Mouse (Mus musculus): ENCODE results near the gene Slc22a23. TPM values are rescaled to one million over a fixed set of nuclear protein-coding genes. Genes with fewer than 3 reads are reported as not detected.
A peak's percentile ranks its signal among the peaks of the same experiment; 100 is the strongest.

Slc22a23 gene
- polyA plus RNA-seq, 1 experiment from 2014 or later: 5.0 TPM

- H3K9ac ChIP-seq (replicated peaks): no peak overlapping the region
- peak overlapping the region; percentile 94 for H3K4me2 ChIP-seq
- H3K4me1 ChIP-seq (replicated peaks): peaks cover 16% of the 10 kb centered on the region; the same call in 1 of the 2 replicates
- no peak for ATAC-seq (ENCODE audit: insufficient number of reproducible peaks, insufficient read depth, low FRiP score, low TSS enrichment, low read depth)
- H3K9me3 ChIP-seq: no peaks in the 10 kb centered on the region
- H3K27me3 ChIP-seq: peaks cover 58% of the 10 kb centered on the region
- no peaks in the 10 kb centered on the region for H3K36me3 ChIP-seq
- 82% methylated on average over 6 of the region's 6 CpGs for WGBS
- H3K4me3 ChIP-seq (replicated peaks): peak overlapping the region; percentile 82; the same call in 1 of the 2 replicates
- no peak overlapping the region for H3K27ac ChIP-seq
These were observed 2.6 kb downstream of the Slc22a23 start for GRCm38 (mm10) chr13:34342286-34342890.

- Histone ChIP-seq H3K9ac (replicated peaks) (no peak overlapping the region), H3K27ac (no peak overlapping the region), H3K36me3 (no peaks in the 10 kb centered on the region), H3K27me3 (peaks cover 9% of the 10 kb centered on the region), H3K9me3 (no peaks in the 10 kb centered on the region), H3K4me3 (replicated peaks) (no peak overlapping the region), H3K4me2 (no peak overlapping the region), H3K4me1 (replicated peaks) (no peaks in the 10 kb centered on the region)
- 81% methylated on average over 1 of the region's 1 CpGs for WGBS
- no peak for ATAC-seq (ENCODE audit: insufficient number of reproducible peaks, insufficient read depth, low FRiP score, low TSS enrichment, low read depth)
These were observed 8.1 kb downstream of the Slc22a23 start for GRCm38 (mm10) chr13:34336895-34337294.

- H3K4me2 ChIP-seq: no peak overlapping the region
- H3K4me1 ChIP-seq (replicated peaks): no peaks in the 10 kb centered on the region
- 86% methylated on average over 2 of the region's 2 CpGs for WGBS
- no peak overlapping the region for H3K9ac ChIP-seq (replicated peaks)
- H3K36me3 ChIP-seq: no peaks in the 10 kb centered on the region
- no peak for ATAC-seq (ENCODE audit: insufficient number of reproducible peaks, insufficient read depth, low FRiP score, low TSS enrichment, low read depth)
- H3K27ac ChIP-seq: no peak overlapping the region
- no peak overlapping the region for H3K4me3 ChIP-seq (replicated peaks)
- H3K9me3 ChIP-seq: no peaks in the 10 kb centered on the region
- no peaks in the 10 kb centered on the region for H3K27me3 ChIP-seq
These were observed 10.1 kb downstream of the Slc22a23 start for GRCm38 (mm10) chr13:34334847-34335246.

GRCm38 (mm10) chr13:34332762-34333161, 12.2 kb downstream of the Slc22a23 start:
- Histone ChIP-seq H3K9me3 (no peaks in the 10 kb centered on the region), H3K4me1 (replicated peaks) (no peaks in the 10 kb centered on the region), H3K36me3 (no peaks in the 10 kb centered on the region), H3K4me2 (no peak overlapping the region), H3K27ac (no peak overlapping the region), H3K4me3 (replicated peaks) (no peak overlapping the region), H3K9ac (replicated peaks) (no peak overlapping the region), H3K27me3 (no peaks in the 10 kb centered on the region)
- WGBS: 58% methylated on average over 7 of the region's 7 CpGs
- no peak for ATAC-seq (ENCODE audit: insufficient number of reproducible peaks, insufficient read depth, low FRiP score, low TSS enrichment, low read depth)

GRCm38 (mm10) chr13:34331399-34332186, 13.4 kb downstream of the Slc22a23 start:
- Histone ChIP-seq H3K4me2 (no peak overlapping the region), H3K27ac (no peak overlapping the region), H3K36me3 (no peaks in the 10 kb centered on the region), H3K9me3 (no peaks in the 10 kb centered on the region), H3K4me1 (replicated peaks) (no peaks in the 10 kb centered on the region), H3K27me3 (no peaks in the 10 kb centered on the region), H3K9ac (replicated peaks) (no peak overlapping the region), H3K4me3 (replicated peaks) (no peak overlapping the region)
- 85% methylated on average over 7 of the region's 7 CpGs for WGBS
- ATAC-seq (ENCODE audit: insufficient number of reproducible peaks, insufficient read depth, low FRiP score, low TSS enrichment, low read depth): no peak

GRCm38 (mm10) chr13:34329589-34329988, 15.4 kb downstream of the Slc22a23 start:
- Histone ChIP-seq H3K4me2 (no peak overlapping the region), H3K4me1 (replicated peaks) (no peaks in the 10 kb centered on the region), H3K9ac (replicated peaks) (no peak overlapping the region), H3K27ac (no peak overlapping the region), H3K4me3 (replicated peaks) (no peak overlapping the region), H3K36me3 (no peaks in the 10 kb centered on the region), H3K27me3 (no peaks in the 10 kb centered on the region), H3K9me3 (no peaks in the 10 kb centered on the region)
- no peak for ATAC-seq (ENCODE audit: insufficient number of reproducible peaks, insufficient read depth, low FRiP score, low TSS enrichment, low read depth)
- 88% methylated on average over 4 of the region's 4 CpGs for WGBS

- Histone ChIP-seq H3K9ac (replicated peaks) (no peak overlapping the region), H3K9me3 (no peaks in the 10 kb centered on the region), H3K36me3 (no peaks in the 10 kb centered on the region), H3K4me2 (no peak overlapping the region), H3K27me3 (no peaks in the 10 kb centered on the region), H3K4me1 (replicated peaks) (no peaks in the 10 kb centered on the region), H3K27ac (no peak overlapping the region), H3K4me3 (replicated peaks) (no peak overlapping the region)
- 88% methylated on average over 1 of the region's 1 CpGs for WGBS
- ATAC-seq (ENCODE audit: insufficient number of reproducible peaks, insufficient read depth, low FRiP score, low TSS enrichment, low read depth): no peak
These were observed 18.0 kb downstream of the Slc22a23 start for GRCm38 (mm10) chr13:34326992-34327391.

GRCm38 (mm10) chr13:34323361-34323760, 21.6 kb downstream of the Slc22a23 start:
- Histone ChIP-seq H3K4me2 (no peak overlapping the region), H3K27ac (no peak overlapping the region), H3K27me3 (no peaks in the 10 kb centered on the region), H3K9me3 (no peaks in the 10 kb centered on the region), H3K4me3 (replicated peaks) (no peak overlapping the region), H3K9ac (replicated peaks) (no peak overlapping the region), H3K4me1 (replicated peaks) (no peaks in the 10 kb centered on the region), H3K36me3 (no peaks in the 10 kb centered on the region)
- WGBS: 80% methylated on average over 2 of the region's 2 CpGs
- ATAC-seq (ENCODE audit: insufficient number of reproducible peaks, insufficient read depth, low FRiP score, low TSS enrichment, low read depth): no peak

- Histone ChIP-seq H3K27me3 (no peaks in the 10 kb centered on the region), H3K27ac (no peak overlapping the region), H3K4me1 (replicated peaks) (no peaks in the 10 kb centered on the region), H3K9ac (replicated peaks) (no peak overlapping the region), H3K9me3 (no peaks in the 10 kb centered on the region), H3K36me3 (no peaks in the 10 kb centered on the region), H3K4me3 (replicated peaks) (no peak overlapping the region), H3K4me2 (no peak overlapping the region)
- 81% methylated on average over 4 of the region's 4 CpGs for WGBS
- no peak for ATAC-seq (ENCODE audit: insufficient number of reproducible peaks, insufficient read depth, low FRiP score, low TSS enrichment, low read depth)
These were observed 24.5 kb downstream of the Slc22a23 start for GRCm38 (mm10) chr13:34320482-34320881.

- WGBS: 85% methylated on average over 4 of the region's 4 CpGs
- no peaks in the 10 kb centered on the region for H3K27me3 ChIP-seq
- no peak overlapping the region for H3K4me3 ChIP-seq (replicated peaks)
- H3K4me2 ChIP-seq: no peak overlapping the region
- no peaks in the 10 kb centered on the region for H3K9me3 ChIP-seq
- ATAC-seq (ENCODE audit: insufficient number of reproducible peaks, insufficient read depth, low FRiP score, low TSS enrichment, low read depth): no peak
- no peaks in the 10 kb centered on the region for H3K4me1 ChIP-seq (replicated peaks)
- H3K9ac ChIP-seq (replicated peaks): no peak overlapping the region
- no peaks in the 10 kb centered on the region for H3K36me3 ChIP-seq
- no peak overlapping the region for H3K27ac ChIP-seq
These were observed 27.9 kb downstream of the Slc22a23 start for GRCm38 (mm10) chr13:34317051-34317450.

GRCm38 (mm10) chr13:34316511-34316910, 28.5 kb downstream of the Slc22a23 start:
- Histone ChIP-seq H3K27me3 (no peaks in the 10 kb centered on the region), H3K4me2 (no peak overlapping the region), H3K36me3 (no peaks in the 10 kb centered on the region), H3K4me3 (replicated peaks) (no peak overlapping the region), H3K9ac (replicated peaks) (no peak overlapping the region), H3K27ac (no peak overlapping the region), H3K9me3 (no peaks in the 10 kb centered on the region), H3K4me1 (replicated peaks) (no peaks in the 10 kb centered on the region)
- WGBS: 90% methylated on average over 6 of the region's 6 CpGs
- ATAC-seq (ENCODE audit: insufficient number of reproducible peaks, insufficient read depth, low FRiP score, low TSS enrichment, low read depth): no peak

Measured in limb, embryonic 12.5 days (tissue).